Mouse (Mus musculus): Measurements from ENCODE around the gene Cycs.

GRCm38 (mm10) chr6:50593334-50593845, 27.1 kb upstream of the Cycs start:
- TF ChIP-seq CTCF (conservative IDR thresholded peaks at IDR 0.05; ENCODE audit: insufficient read depth, insufficient read length, low read depth, low read length) (no peak), POLR2A (IDR thresholded peaks at IDR 0.05; ENCODE audit: low read depth, low read length) (no peak)

All from kidney, adult 2 months (tissue).